ENCODE assay signal across 1 mouse cellular context in genomic region chr4:123411732-123412527, GRCm38 (mm10).
TF ChIP-seq lines count a peak whose summit lies in the region.

No protein-coding gene starts in this region.

TF ChIP-seq in CH12.LX, 34 proteins besides CTCF, POLR2A, EP300 and RAD21 (continued from another document):
- TF ChIP-seq BHLHE40 (IDR thresholded peaks at IDR 0.05; ENCODE audit: low read depth, low read length) (0 out of 2 replicates have a peak, but pooled peaks have one; percentile 30), MAZ (IDR thresholded peaks at IDR 0.05; ENCODE audit: low read depth, low read length) (peak; percentile 44; the same call in 1 of the 2 replicates)
TF ChIP-seq in CH12.LX: peak in this region for 5.
